In the genomic region with DNA sequence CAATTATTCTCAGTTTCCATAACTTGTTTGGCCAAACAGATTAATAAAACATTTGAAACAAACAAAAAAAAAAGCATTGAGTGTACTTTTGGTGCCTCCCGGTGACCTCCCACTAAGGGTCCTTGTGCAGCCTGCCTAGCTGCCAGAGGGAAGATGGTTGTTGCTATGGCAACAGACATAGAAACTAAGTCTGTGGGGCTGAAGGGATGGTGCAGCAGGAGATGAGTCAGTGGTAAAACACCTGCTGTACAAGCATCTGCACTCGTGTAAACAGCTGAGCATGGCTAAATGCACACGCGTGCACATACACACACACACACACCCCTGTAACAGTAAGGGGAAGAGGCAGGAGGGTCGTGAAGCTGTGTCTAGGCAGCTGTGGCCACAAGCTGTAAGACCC, we compare ENCODE assay signal across 22 mouse cellular contexts. TPM values are rescaled to one million over a fixed set of nuclear protein-coding genes. Genes with fewer than 3 reads are reported as not detected.
DNase-seq lines count a peak whose midpoint lies in the region; ATAC-seq and TF ChIP-seq lines count a peak whose summit lies in the region.
"Had no signal": no experiment of that assay in that cellular context is flagged by ENCODE, and none has a peak within 500 bp of the region (broad histone marks: within the 10 kb centered on the region; RNA-seq: fewer than 3 reads in every experiment).

No protein-coding gene starts in this region.

- H3K4me1 ChIP-seq in forebrain, embryonic 14.5 days (ENCODE audit: control insufficient read depth, insufficient read depth, low read length), result 0 out of 2 replicates have a peak, but pooled peaks cover 3% of the 10 kb centered on the region
- H3K4me1 ChIP-seq in forebrain, embryonic 15.5 days, result peaks cover 5% of the 10 kb centered on the region
- H3K4me1 ChIP-seq in megakaryocyte, embryonic 14.5 days, result no peaks in the 10 kb centered on the region
- H3K4me1 ChIP-seq in midbrain, postnatal 0 days (ENCODE audit: insufficient read depth, low read length), result 0 out of 2 replicates have a peak, but pooled peaks cover 4% of the 10 kb centered on the region
- H3K4me1 ChIP-seq: heart, embryonic 13.5 days; limb, embryonic 10.5 days had no signal

- no peak overlapping the region for H3K4me3 ChIP-seq in forebrain, embryonic 14.5 days (ENCODE audit: low read depth, low read length)
- no peak overlapping the region for H3K4me3 ChIP-seq in forebrain, embryonic 15.5 days
- peak overlapping the region; percentile 3 for H3K4me3 ChIP-seq in megakaryocyte, embryonic 14.5 days (replicated peaks)
- no peak overlapping the region for H3K4me3 ChIP-seq in midbrain, postnatal 0 days (ENCODE audit: low read depth, low read length)
- H3K4me3 ChIP-seq: embryonic facial prominence, embryonic 13.5 days; gastrocnemius, adult 2 months; heart, embryonic 13.5 days; left cerebral cortex, adult 2 months; limb, embryonic 10.5 days; neural tube, embryonic 12.5 days had no signal

- no peak overlapping the region for H3K9ac ChIP-seq in forebrain, embryonic 14.5 days (ENCODE audit: low read length)
- no peak overlapping the region for H3K9ac ChIP-seq in forebrain, embryonic 15.5 days (replicated peaks)
- no peak overlapping the region for H3K9ac ChIP-seq in midbrain, postnatal 0 days (replicated peaks; ENCODE audit: low read length, poor library complexity, severe bottlenecking)
- H3K9ac ChIP-seq: embryonic facial prominence, embryonic 13.5 days; heart, embryonic 13.5 days; neural tube, embryonic 12.5 days had no signal

- no peak for TF ChIP-seq CTCF in midbrain, postnatal 0 days (IDR thresholded peaks at IDR 0.05)

- H3K36me3 ChIP-seq in forebrain, embryonic 14.5 days (ENCODE audit: control insufficient read depth, insufficient read depth, low read length), result no peaks in the 10 kb centered on the region
- no peaks in the 10 kb centered on the region for H3K36me3 ChIP-seq in forebrain, embryonic 15.5 days
- no peaks in the 10 kb centered on the region for H3K36me3 ChIP-seq in megakaryocyte, embryonic 14.5 days (replicated peaks; ENCODE audit: low read length)
- H3K36me3 ChIP-seq in midbrain, postnatal 0 days (ENCODE audit: insufficient read depth, low read length), result no peaks in the 10 kb centered on the region
- H3K36me3 ChIP-seq: embryonic facial prominence, embryonic 13.5 days; heart, embryonic 13.5 days; limb, embryonic 10.5 days; neural tube, embryonic 12.5 days had no signal

- whole genome bisulfite sequencing in forebrain, embryonic 14.5 days, result 59% methylated on average over 5 of the region's 5 CpGs
- WGBS in forebrain, embryonic 15.5 days, result 46% methylated on average over 5 of the region's 5 CpGs
- WGBS in midbrain, postnatal 0 days, result 37% methylated on average over 5 of the region's 5 CpGs

- no peaks in the 10 kb centered on the region for H3K9me3 ChIP-seq in forebrain, embryonic 14.5 days (replicated peaks; ENCODE audit: control insufficient read depth, low read length)
- H3K9me3 ChIP-seq in forebrain, embryonic 15.5 days, result no peaks in the 10 kb centered on the region
- H3K9me3 ChIP-seq in megakaryocyte, embryonic 14.5 days, result no peaks in the 10 kb centered on the region
- H3K9me3 ChIP-seq in midbrain, postnatal 0 days (ENCODE audit: low read length), result no peaks in the 10 kb centered on the region
- H3K9me3 ChIP-seq: embryonic facial prominence, embryonic 13.5 days; heart, embryonic 13.5 days; limb, embryonic 10.5 days; neural tube, embryonic 12.5 days had no signal

- no peak overlapping the region for H3K4me2 ChIP-seq in forebrain, embryonic 14.5 days (ENCODE audit: low read length)
- no peak overlapping the region for H3K4me2 ChIP-seq in forebrain, embryonic 15.5 days (replicated peaks)
- H3K4me2 ChIP-seq in midbrain, postnatal 0 days (ENCODE audit: low read depth, low read length, poor library complexity, severe bottlenecking), result no peak overlapping the region
- H3K4me2 ChIP-seq: embryonic facial prominence, embryonic 13.5 days; heart, embryonic 13.5 days; liver, embryonic 11.5 days; neural tube, embryonic 12.5 days had no signal

- peak; percentile 56 for DNase-seq in forebrain, embryonic 14.5 days (ENCODE audit: low spot score)
- DNase-seq in brain, adult 2 months (ENCODE audit: low read depth, low spot score), result peak; percentile 89
- peak; percentile 64 for DNase-seq in midbrain, postnatal 0 days (ENCODE audit: low spot score)
- no peak for DNase-seq in adrenal gland, postnatal 25 days
- DNase-seq in kidney, postnatal 10 days, result no peak
- DNase-seq: adrenal gland, postnatal 36 days; cerebellum, postnatal 10 days; gastrocnemius, adult 2 months; heart, adult 11 months; heart, postnatal 36 days; lung, adult 2 months; lung, postnatal 36 days; thymus, adult 18-20 months had no signal

- no peak overlapping the region for H3K27ac ChIP-seq in forebrain, embryonic 14.5 days (ENCODE audit: low read depth, low read length)
- H3K27ac ChIP-seq in forebrain, embryonic 15.5 days (replicated peaks), result no peak overlapping the region
- H3K27ac ChIP-seq in midbrain, postnatal 0 days (ENCODE audit: low read depth, low read length), result peak overlapping the region; percentile 34; the same call in 1 of the 2 replicates
- H3K27ac ChIP-seq: embryonic facial prominence, embryonic 13.5 days; gastrocnemius, adult 2 months; heart, embryonic 13.5 days; left cerebral cortex, adult 2 months; limb, embryonic 10.5 days; neural tube, embryonic 12.5 days had no signal

- no peaks in the 10 kb centered on the region for H3K27me3 ChIP-seq in forebrain, embryonic 14.5 days (replicated peaks; ENCODE audit: control insufficient read depth, insufficient read depth, low read length)
- H3K27me3 ChIP-seq in forebrain, embryonic 15.5 days, result no peaks in the 10 kb centered on the region
- H3K27me3 ChIP-seq in megakaryocyte, embryonic 14.5 days (replicated peaks), result peaks cover 4% of the 10 kb centered on the region
- H3K27me3 ChIP-seq in midbrain, postnatal 0 days (ENCODE audit: insufficient read depth, low read length), result no peaks in the 10 kb centered on the region
- H3K27me3 ChIP-seq: embryonic facial prominence, embryonic 13.5 days; neural tube, embryonic 12.5 days had no signal

- no peak for ATAC-seq in forebrain, embryonic 14.5 days
- ATAC-seq in forebrain, embryonic 15.5 days (replicated peaks), result no peak
- no peak for ATAC-seq in megakaryocyte, adult 5-6 weeks (ENCODE audit: poor library complexity, severe bottlenecking)
- ATAC-seq in midbrain, postnatal 0 days (ENCODE audit: low FRiP score), result no peak

RNA-seq across cellular contexts. Expression of gene Coa6, which starts 26.4 kb away (rescaled TPM):
- 44.9 and 48.8 TPM in 2 replicates for polyA plus RNA-seq in forebrain, embryonic 14.5 days (2014; fragmentation: Nextera tagmentation; extraction: Ambion mirVana)
- 42.0 and 47.6 TPM in 2 replicates for polyA plus RNA-seq in forebrain, embryonic 15.5 days (2015; fragmentation: Nextera tagmentation; extraction: Ambion mirVana)
- 10.5 and 62.1 TPM in 2 replicates for polyA plus RNA-seq in megakaryocyte, embryonic 14.5 days (2012; ENCODE audit: insufficient read depth, low replicate concordance)
- 24.4 and 36.5 TPM in 2 replicates for total RNA-seq in megakaryocyte, adult 5-6 weeks (2015)
- 25.7 and 30.1 TPM in 2 replicates for total RNA-seq in megakaryocyte, adult 5-6 weeks (2017)
- 11.2 and 22.8 TPM in 2 replicates for total RNA-seq in midbrain, postnatal 0 days (2014; rRNA removed)
- 44.9 and 45.1 TPM in 2 replicates for polyA plus RNA-seq in midbrain, postnatal 0 days (2015; fragmentation: Nextera tagmentation; extraction: Ambion mirVana)
- total RNA-seq in adrenal gland, postnatal 25 days (2021), result 31.9 and 36.4 TPM in 2 replicates

Comparison
In these comparisons a context has a peak if more than half of its experiments do, and no peak if none do; other contexts are left out.
1. DNase-seq: peak in forebrain, embryonic 14.5 days (single experiment), brain, adult 2 months (single experiment) and midbrain, postnatal 0 days (single experiment); none in adrenal gland, postnatal 25 days (single experiment) and kidney, postnatal 10 days (single experiment).